Mouse (Mus musculus) A20 (cell line): ENCODE results near the gene Olfr1477.
"Not testable (repeated sequence)": the region's sequence is repeated elsewhere in the genome, so short reads cannot be mapped to it uniquely, and the experiment has no call there.

ENCODE experiments used
- DNase-seq: peaks from one replicate; pipeline ENCODE4 v3.0.0-alpha.2; 2011; ENCODE audit warnings: low read depth, low spot score

Olfr1477 gene

DNA sequence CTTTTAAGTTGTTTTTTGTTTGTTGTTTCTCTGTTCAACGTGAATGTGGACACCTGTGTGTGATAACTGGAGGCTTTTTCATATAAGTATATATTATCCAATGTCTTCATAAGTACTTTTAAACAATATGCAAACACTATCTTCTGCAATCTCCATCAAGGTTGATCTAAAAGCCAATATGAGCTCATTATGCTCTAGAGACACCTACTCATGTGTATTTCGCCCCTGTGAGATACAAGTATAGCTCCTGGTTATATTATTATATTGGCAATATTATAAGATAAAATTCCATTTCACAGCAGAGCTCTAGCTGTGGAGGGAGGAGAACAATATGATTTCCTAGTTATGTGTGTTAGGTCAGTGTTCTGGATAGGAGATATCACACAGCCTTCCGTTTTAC lies at the start of gene Olfr1477:
Gene Olfr1477, plus strand, starts transcription at position 301 of the 400 bp plus-strand sequence.
- DNase-seq: no peak

- DNase-seq: no peak
These were observed 44.4 kb upstream of the Olfr1477 start, which contains the start of gene Olfr1472 for GRCm38 (mm10) chr19:13455986-13456385. Gene Olfr1472 (minus strand): TSS chr19:13456086.

GRCm38 (mm10) chr19:13469265-13469664 lies 31.1 kb upstream of the Olfr1477 start, which contains the start of gene Olfr1474:
Gene Olfr1474 (plus strand): TSS chr19:13469565.
- DNase-seq: not testable (repeated sequence)

DNA sequence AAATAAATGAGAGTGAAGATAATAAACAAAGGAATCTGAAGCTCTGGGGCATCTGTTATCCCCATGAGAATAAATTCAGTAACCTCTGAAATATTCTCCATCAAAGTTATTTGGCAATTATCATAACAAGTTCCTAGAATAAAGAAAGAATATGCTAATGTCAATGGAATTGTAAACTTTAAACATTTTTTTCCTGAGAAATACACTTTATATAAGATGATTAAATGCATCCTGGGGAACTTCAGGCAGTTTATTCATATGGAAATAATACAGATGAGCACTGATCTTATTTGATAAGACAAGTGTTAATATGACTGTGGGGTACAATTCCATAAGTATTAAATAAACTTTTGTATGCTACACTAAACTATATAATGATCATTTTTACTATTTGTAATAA lies 20.2 kb upstream of the Olfr1477 start, which contains the start of gene Olfr1475:
Gene Olfr1475, minus strand, starts transcription at position 101 of the 400 bp plus-strand sequence.
- no peak for DNase-seq

DNA sequence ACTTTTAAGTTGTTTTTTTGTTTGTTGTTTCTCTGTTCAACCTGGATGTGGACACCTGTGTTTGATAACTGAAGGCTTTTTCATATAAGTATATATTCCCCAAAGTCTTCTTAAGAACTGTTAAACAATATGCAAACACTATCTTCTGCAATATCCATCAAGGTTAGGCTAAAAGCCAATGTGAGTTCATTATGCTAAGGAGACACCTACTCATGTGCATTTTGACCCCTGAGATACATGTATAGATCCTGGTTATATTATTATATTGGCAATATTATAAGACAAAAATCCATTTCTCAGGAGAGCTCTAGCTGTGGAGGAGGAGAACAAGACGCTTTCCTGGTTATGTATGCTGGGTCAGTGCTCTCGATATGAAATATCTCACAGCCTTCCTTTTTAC lies 27.3 kb downstream of the Olfr1477 start, which contains the start of gene Olfr1480:
Gene Olfr1480, plus strand, starts transcription at position 301 of the 400 bp plus-strand sequence.
- DNase-seq: no peak
